Mouse (Mus musculus): ENCODE data around the gene Nup153.

Nup153 gene

GRCm38 (mm10) chr13:46669620-46670271 is 58.0 kb downstream of the Nup153 start:
- no peak for DNase-seq (ENCODE audit: low read depth, low spot score)

- DNase-seq (ENCODE audit: low read depth, low spot score) = peak; percentile 84
Observed at GRCm38 (mm10) chr13:46669048-46669619, 58.6 kb downstream of the Nup153 start, which contains the start of gene Fam8a1. Fam8a1 (plus strand) TSS chr13:46669522.

GRCm38 (mm10) chr13:46663461-46663964 is 64.2 kb downstream of the Nup153 start:
- no peak for DNase-seq (ENCODE audit: low read depth, low spot score)

GRCm38 (mm10) chr13:46659211-46659610 is 68.5 kb downstream of the Nup153 start:
- no peak for DNase-seq (ENCODE audit: low read depth, low spot score)

- no peak for DNase-seq (ENCODE audit: low read depth, low spot score)
Observed at GRCm38 (mm10) chr13:46654566-46654965, 73.2 kb downstream of the Nup153 start.

- DNase-seq (ENCODE audit: low read depth, low spot score) = no peak
Observed at GRCm38 (mm10) chr13:46653671-46654070, 74.1 kb downstream of the Nup153 start.

GRCm38 (mm10) chr13:46652671-46653070 is 75.1 kb downstream of the Nup153 start:
- no peak for DNase-seq (ENCODE audit: low read depth, low spot score)

GRCm38 (mm10) chr13:46651853-46652252 is 75.9 kb downstream of the Nup153 start:
- DNase-seq (ENCODE audit: low read depth, low spot score) = no peak

GRCm38 (mm10) chr13:46645476-46645875 is 82.3 kb downstream of the Nup153 start:
- no peak for DNase-seq (ENCODE audit: low read depth, low spot score)

GRCm38 (mm10) chr13:46644175-46644574 is 83.6 kb downstream of the Nup153 start:
- DNase-seq (ENCODE audit: low read depth, low spot score) = no peak

- no peak for DNase-seq (ENCODE audit: low read depth, low spot score)
Observed at GRCm38 (mm10) chr13:46642318-46642717, 85.4 kb downstream of the Nup153 start.

- no peak for DNase-seq (ENCODE audit: low read depth, low spot score)
Observed at GRCm38 (mm10) chr13:46640608-46641468, 86.9 kb downstream of the Nup153 start.

- no peak for DNase-seq (ENCODE audit: low read depth, low spot score)
Observed at GRCm38 (mm10) chr13:46634133-46634488, 93.6 kb downstream of the Nup153 start.

GRCm38 (mm10) chr13:46633320-46634132 is 94.2 kb downstream of the Nup153 start:
- DNase-seq (ENCODE audit: low read depth, low spot score) = no peak

- no peak for DNase-seq (ENCODE audit: low read depth, low spot score)
Observed at GRCm38 (mm10) chr13:46632796-46633195, 94.9 kb downstream of the Nup153 start.
